Mouse (Mus musculus): ENCODE measurements at regions not wholly inside any gene's neighbourhood (a gene's known extent, or its start where the extent isn't known, plus 50 kb on each side); places are given as distances from the start of the nearest gene placed in this dataset.

GRCm38 (mm10) chr3:21958595-21959286 is 117.7 kb upstream of the Tbl1xr1 start:
- no peak for TF ChIP-seq ZNF384 (IDR thresholded peaks at IDR 0.05; ENCODE audit: low read depth, low read length)
- no peak for TF ChIP-seq HCFC1 (IDR thresholded peaks at IDR 0.05; ENCODE audit: borderline replicate concordance, insufficient read depth, low read length)
- TF ChIP-seq MAFK (IDR thresholded peaks at IDR 0.05; ENCODE audit: insufficient read depth, low read depth, low read length) = no peak
- no peak for TF ChIP-seq CHD2 (IDR thresholded peaks at IDR 0.05; ENCODE audit: low read depth, low read length)

Measured in ES-E14 (cell line).